Mouse (Mus musculus) myocyte (in vitro differentiated cells): ENCODE data around the gene Cacna2d4.

ENCODE experiments used
- POLR2A ChIP-seq: IDR thresholded peaks from one replicate; pipeline ENCODE4 v1.6.1; 2011; ENCODE audit warnings: low read depth, mild to moderate bottlenecking, control low read depth, moderate library complexity; ENCODE audit not compliant: insufficient read length
- USF1 ChIP-seq: IDR thresholded peaks from one replicate; pipeline ENCODE4 v1.6.1; 2011; ENCODE audit warnings: low read depth, mild to moderate bottlenecking, control low read depth, moderate library complexity

- TF ChIP-seq POLR2A (no peak), USF1 (no peak)
Observed at GRCm38 (mm10) chr6:119246082-119246481, 9.8 kb downstream of the Cacna2d4 start.
